Mouse (Mus musculus) lung, postnatal 25 days (tissue): Measurements from ENCODE around the gene Slc1a7.

ENCODE experiments used
- DNase-seq: peaks from one replicate; pipeline ENCODE4 v3.0.0; 2022; ENCODE audit warnings: low spot score

Slc1a7 gene

DNA sequence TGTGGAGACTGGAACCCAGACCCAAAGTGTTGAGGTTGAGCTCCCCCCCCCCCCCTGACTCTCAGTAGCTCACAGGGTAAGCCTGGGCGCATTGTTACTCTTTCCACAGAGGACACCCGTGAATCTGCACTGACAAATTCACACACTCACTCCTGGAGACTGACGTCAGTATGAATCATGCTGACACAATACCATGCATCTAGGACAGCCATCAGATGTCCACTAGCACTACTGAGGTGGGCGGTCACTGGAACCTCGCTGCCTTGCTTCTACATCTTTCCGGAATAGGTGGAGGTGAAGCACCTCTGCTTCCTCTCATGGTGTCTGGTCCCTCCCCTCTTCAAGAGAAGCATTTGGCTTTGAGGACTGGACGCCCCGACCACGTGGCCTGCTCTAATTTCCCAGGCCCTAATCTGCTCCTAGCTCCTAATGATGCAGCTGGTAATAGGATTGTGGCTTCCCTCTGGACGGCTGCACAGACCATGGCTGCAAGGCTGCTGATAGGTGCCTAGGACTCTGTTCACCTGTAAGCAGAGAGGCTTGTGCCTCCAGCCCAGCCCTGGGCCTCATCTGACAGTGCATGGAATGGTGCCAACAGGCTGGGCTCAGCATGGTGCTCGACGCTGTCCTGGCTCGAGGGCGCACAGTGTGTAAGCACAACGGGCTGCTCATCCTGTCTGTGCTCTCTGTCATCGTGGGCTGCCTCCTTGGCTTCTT is at the start of gene Slc1a7:
Gene Slc1a7 (plus strand): TSS at position 367 of the 717 bp plus-strand sequence.
- DNase-seq = no peak

DNA sequence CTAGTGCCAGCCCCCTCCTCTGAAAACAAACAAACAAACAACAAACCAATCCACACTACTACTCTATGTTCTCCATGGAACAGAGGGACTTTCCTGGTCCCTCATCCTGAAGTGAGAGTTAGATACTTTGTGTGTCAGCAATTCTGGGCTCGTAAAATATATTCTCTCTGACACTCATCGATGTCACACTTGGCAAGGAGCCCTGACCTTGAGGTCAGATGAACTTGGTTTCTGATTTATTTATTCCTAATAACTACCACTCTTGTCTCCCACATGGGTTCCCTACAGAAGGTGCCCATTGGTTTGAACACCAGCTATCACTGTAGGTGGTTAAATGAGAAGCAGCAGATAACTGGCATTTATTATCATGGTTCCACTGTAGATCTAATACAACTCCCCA is 47.8 kb upstream of the Slc1a7 start:
- DNase-seq = no peak

DNA sequence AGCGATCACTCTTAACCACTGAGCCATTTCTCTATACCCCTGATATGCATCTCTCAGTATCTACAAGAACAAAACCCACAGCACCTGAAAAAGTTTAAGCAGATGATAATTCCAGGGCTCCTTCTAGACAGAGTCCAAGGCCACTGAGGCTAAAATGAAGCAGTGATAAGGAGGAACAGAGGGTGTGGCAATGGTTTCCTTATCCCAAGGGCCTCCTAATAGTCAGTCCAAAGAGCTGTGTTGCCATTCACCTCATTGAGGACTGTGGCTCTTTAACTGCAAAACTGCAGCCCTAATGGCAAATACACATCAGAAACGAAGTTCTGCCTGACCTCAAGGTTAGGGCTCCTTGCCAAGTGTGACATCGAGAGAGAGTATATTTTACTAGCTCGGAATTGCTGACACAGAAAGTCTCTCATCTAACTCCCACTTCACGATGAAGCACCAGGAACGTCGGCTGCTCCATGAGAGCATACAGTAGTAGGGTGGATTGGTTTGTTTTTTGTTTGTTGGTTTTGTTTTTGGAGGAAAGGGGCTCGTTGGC is 46.9 kb upstream of the Slc1a7 start:
- peak; percentile 8 for DNase-seq

DNA sequence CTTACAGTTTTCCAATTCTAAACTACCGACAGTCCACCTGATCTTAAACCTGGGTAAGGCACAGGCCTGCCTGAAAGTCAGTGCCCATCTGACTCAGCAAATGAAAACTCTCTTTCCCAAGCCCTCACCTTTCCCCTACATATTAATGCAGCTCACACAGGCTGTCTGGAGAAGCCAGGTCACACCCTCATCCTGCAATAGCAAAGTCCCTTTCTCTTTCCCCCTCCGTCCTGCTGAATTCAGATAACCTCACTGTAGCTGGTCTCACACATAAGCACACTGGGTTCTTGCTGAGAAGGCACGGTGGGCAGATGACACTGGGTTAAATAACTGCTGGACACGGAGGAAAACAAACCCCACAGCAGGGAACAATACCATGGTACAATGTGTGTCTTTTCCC is 46.2 kb upstream of the Slc1a7 start:
- peak; percentile 34 for DNase-seq

DNA sequence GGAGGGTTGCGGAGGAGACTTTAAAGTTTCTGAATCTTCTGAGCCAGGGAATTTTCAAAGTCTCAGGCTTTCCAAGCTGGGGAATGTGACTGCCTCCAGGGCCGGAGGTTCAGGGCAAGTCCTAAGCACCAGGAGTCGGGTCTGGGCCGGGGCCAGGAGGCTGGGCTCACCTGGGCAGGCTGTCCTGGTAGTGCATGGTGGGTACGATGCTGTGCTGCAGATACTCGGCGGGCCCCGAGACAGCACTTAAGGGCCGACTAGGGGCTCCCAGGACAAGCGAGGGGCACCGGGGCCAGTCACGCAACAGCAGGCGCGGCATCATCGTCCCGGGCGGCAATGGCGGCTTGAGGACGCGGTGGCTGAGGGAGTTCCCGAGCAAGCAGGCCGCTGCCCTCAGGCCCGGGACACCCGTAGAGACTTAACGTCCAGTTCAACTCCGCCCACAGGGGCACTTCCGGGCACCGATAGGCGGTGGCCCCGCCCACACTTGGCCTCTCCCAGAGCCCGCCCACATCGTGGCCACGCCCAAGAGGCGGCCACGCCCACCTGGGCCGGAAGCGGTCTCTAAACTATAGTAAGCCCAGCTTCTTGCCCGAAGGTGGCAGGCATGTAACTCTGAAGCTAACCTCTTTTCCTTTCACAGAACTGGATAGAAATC is 44.9 kb upstream of the Slc1a7 start, which contains the start of gene Cpt2:
Gene Cpt2 (minus strand): TSS at position 466 of the 658 bp plus-strand sequence.
- peak; percentile 96 for DNase-seq

DNA sequence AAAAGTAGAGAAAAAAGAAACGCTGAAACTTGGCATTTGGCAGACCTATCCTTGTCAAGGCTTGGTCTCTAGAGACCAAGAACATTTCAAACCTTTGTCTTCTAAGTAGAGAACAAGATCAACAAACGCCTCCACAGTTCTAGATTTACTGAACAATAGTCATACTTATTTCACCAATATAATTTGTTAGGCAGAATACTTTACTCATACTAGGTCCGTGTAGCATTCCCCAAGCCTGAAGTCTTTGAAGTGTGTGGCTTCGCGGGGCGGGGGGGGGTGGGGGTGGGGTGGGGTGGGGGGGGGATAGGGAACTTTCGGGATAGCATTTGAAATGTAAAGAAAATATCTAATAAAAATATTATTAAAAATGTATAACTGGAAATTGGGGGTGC is 44.3 kb upstream of the Slc1a7 start:
- no peak for DNase-seq

DNA sequence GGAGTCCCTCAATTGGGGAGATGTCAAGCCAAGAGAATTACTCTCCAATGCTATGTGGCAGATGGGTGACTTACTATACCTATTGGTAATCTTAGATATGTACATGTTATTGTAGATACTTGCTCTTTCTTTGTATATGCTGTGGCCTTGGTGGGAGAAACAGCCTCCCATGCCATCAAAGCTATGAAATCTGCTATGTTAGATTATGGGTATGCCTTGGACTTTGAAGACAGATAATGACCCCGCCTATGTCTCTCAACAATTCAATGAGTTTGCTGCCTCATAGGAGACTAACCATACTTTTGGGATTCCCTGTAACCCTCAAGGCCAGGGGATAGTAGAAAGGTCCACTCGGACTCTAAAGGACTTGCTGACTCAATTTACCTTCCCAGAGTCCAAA is 39.9 kb upstream of the Slc1a7 start:
- no peak for DNase-seq

DNA sequence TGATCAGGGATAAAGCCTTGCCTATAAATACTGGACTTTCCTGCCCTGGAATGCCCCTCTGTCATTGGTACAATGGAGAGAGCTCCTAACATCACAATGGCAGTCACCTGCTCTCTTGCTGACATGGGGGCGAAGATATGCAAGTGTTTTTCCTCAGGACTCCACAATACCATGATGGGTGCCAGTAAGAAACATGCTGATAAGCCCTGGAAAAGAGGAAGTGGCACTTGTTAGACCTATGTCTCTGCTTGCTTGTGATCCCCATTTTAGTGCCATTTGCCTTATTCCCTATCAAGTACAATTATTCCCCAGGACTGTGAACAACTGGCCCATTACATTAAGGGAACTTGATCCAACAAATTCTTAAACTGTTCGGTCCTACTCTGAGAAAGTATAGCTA is 39.4 kb upstream of the Slc1a7 start:
- no peak for DNase-seq

DNA sequence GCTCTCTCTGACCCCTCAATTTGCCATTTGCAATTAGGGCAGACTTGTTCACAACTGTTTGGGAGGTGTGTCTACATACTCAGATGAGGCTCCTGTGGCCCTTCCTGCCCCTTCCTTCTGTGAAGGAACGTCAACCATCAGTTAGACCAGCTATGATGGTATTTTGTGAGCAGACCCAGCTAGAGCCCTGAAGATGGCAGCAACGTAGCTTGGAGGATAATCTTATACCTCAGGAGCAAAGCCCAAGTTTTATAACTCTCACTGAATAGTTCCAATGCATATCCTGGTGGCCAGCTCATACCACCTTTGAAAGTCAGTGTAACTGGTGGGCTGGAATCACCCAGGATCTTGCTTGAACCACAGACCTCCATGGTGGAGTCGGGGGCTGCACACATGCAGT is 36.7 kb upstream of the Slc1a7 start:
- no peak for DNase-seq

DNA sequence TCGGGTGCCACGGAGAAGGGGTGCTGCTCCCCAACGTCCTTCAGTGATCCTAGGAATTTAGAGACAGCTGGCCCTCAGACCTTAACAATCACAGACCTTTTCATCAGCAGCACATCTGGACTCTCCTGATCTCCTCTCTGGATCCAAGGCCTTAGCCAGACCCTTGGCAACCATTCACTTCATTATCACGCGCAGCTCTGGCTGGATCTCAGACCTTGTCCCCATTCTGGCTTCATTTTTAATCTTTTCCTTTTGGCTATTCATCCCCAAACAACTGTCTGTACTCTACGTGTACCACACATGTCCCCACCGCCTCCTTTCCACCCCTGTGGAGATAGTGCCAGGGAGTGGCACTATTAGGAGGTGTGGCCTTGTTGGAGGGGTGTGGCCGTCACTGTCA is 34.9 kb upstream of the Slc1a7 start:
- DNase-seq = no peak

DNA sequence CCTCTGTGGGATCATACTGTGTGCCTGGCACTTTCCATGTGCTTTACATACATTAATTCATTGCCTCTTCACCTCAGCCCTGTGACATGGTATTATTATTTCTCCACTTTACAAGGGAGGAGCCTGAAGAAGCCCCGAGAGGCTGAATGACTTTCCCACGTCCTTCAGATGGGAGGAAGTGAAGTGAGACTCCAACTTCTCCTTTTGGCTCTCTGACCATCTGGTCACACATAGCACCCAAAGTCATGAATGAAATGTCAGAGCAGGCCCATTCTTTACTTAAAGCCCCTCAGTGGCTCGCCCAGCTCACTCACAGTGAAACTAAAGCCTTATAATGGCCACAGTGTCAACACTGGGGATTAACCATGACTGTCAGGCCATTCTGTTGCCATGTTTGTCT is 32.9 kb upstream of the Slc1a7 start:
- no peak for DNase-seq

DNA sequence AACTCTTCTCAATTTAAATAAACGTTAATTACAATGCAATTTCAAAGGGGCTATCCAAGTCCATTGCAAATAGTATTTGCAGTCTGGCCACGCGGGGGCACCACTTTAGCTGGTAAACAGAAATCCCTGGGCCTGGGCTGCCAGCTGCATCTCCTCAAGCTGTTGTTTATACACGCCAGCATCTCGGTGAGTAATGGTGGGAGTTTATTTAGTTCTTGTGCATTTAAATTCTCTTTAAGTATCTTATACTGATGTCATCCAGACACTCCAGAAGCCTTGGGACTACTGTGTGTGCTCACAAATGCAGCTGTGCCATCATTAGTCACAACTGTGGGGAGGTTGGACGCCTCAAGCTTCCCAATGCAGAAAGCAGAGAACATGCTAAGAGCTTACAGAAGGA is 30.8 kb upstream of the Slc1a7 start:
- DNase-seq = peak; percentile 60

DNA sequence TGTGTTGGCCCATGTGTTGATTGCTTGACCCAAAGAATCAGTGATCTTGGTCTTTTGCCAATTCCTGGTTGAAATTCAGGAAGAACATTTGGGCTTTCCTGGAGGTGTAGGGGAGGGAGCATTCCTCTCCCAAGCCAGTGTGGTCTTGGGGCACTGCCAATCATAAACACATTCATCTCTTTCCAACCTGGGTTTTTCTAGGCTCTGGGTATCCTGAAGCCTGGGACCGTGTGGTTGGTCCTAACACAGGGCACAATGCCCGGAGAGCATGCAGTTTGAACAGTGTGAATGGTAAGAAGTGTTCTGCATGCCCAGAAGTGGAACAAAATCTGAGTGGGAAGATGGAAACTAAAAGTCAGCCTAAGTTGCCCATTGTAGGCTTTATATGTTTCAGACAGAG is 30.0 kb upstream of the Slc1a7 start:
- DNase-seq = no peak

DNA sequence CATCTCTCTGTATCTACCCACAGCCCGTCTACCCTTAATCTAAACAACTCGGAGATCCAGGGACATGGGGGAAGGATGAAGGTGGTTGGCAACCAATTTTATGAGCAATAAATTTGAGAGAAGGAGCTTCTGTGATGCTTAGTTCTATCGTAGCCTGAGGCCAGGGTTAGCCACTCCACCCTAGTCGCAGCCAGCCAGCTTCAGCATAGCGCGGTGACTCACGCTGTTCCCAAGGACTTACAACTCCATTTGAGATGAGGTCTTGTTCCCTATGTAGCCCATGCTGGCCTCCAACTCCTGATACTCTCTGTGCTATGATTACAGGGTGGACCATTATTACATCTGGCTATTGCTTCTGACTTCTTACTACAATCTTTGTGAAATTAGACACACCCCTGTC is 25.4 kb upstream of the Slc1a7 start:
- no peak for DNase-seq

DNA sequence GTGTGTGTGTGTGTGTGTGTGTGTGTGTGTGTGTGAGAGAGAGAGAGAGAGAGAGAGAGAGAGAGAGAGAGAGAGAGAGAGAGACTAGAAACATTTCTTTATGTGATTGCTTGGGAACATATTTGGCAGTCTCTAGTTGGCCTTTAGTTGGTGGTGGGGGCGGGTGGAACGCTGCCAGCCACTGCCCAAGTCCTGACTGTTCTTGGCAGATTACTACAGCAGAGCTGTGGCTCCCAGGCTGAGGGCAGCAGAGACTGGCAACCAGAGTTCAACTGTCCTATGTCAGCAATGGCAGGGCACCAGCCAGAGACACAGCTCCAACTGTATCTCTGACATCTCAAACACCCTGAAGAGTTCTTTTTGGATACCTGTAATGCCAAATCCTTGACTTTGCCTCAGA is 24.0 kb upstream of the Slc1a7 start:
- no peak for DNase-seq

DNA sequence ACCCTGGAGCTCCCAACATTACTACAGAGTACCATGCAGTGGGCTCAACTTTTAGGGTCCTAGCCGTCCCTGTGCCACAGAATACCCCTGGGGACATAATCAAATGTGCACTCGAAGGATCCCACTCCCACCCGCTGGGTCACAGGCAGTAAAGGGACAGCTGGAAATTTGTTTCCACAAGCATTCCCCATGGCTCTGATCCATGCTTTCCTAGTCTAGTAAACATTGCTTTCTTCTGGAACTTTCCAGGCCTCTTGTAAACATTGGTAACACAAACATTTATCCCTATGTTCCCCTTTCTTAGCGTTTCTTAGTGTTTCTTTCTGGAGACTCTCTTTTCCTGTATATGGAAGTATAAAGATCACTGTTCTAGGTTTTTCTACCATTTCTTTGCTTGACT is 18.2 kb upstream of the Slc1a7 start:
- DNase-seq = no peak

DNA sequence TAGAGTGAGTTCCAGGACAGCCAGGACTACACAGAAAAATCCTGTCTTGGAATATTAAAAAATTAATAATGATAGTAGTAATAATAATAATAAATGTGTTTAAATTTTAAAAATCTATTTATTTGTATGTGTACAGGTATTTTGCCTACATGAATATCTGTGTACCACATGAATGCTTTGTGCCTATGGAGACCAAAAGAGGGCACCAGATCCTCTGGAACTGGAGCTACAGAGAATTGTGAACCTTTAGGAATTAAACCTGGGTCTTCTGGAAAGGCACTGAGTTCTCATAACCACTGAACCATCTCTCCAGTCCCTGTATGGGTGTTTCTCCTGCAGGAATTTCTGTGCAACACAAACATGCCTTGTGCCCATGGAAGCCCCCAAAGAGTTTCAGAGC is 15.3 kb upstream of the Slc1a7 start:
- no peak for DNase-seq

DNA sequence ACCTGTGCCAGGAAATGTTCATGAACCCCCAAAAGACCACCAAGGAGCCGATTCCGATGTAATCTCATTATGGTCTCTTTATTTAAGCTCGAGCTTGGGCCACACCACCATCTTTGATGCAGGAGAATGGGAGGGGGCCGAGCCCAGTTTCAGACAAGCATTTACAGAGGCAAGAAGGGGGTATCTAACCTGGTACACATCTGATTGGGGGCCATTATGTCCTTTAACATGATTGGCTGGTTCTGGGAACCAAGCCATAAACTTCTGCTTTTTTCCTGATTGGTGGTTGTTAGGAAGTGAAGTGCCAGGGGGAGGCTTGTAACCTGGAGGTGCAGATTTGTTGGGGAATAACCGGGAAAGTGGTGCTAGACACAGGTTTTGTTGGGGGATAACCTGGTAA is 12.4 kb upstream of the Slc1a7 start:
- DNase-seq = no peak

DNA sequence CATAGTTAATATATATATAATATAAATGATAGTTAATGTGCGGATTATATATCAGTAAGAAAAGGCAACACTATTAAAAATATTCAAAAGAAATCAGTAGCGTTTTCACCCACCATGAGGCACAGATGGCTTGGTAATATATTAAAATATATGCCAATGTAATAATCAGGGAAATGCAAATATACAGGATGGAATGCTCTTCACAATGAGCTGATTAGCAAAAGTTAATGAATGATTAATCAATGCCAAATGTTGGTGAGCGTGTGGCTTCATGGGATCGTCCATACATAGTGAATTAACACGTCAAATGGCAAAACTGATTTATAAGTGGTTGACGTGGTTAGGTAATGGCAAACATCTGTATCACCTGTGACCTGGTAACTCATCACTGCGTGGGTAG is 9.6 kb upstream of the Slc1a7 start:
- DNase-seq = no peak

DNA sequence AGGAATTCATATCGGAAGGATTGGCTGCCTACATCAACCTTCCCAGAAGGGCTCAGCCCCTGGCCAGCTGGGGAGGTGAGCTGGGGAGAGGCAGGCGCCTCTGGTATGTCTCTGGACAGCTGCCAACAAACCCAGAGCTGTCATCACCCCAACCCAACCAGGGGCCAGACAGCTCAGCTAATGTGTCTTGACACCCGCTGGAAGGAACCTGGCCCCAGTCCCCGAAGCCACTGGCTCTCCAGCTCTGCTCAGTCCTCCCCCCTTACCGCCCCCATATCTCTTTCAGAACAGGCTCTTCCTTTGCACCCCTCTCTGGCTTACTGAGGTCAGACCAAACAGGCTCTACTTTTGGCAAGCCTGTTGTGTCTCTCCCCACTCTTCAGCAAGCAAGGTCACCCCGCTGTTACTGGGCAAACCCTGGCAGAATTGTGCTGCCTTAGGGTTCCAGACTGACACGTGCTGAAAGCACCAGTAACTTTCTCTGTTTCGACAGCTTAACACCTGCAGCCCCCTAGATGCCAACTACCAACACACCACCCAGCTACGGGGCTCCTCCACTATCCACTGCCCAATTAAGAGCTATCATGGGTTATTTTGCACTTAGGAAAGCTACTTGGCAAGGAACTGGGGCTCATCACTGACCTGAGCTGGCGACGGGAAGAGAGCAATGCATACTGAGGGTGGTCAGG is 5.9 kb upstream of the Slc1a7 start:
- peak; percentile 56 for DNase-seq

DNA sequence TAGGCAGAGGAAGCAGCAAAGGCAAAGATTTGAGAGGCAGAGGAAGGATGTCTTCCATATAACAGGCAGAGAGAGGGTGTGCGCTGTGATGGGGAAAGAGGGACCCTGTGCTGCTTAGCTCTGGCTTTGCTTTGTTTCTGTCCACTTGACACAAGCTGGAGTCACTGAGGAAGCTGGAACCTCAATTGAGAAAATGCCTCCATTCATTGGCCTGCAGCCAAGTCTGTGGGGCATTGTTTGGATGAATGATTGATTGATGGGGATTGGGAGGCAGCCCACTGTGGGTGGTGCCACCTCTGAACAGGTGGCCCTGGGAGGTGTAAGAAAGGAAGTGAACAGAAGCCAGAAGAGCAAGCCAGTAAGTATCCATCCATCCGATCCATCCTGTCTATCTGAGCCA is 5.3 kb upstream of the Slc1a7 start:
- no peak for DNase-seq

DNA sequence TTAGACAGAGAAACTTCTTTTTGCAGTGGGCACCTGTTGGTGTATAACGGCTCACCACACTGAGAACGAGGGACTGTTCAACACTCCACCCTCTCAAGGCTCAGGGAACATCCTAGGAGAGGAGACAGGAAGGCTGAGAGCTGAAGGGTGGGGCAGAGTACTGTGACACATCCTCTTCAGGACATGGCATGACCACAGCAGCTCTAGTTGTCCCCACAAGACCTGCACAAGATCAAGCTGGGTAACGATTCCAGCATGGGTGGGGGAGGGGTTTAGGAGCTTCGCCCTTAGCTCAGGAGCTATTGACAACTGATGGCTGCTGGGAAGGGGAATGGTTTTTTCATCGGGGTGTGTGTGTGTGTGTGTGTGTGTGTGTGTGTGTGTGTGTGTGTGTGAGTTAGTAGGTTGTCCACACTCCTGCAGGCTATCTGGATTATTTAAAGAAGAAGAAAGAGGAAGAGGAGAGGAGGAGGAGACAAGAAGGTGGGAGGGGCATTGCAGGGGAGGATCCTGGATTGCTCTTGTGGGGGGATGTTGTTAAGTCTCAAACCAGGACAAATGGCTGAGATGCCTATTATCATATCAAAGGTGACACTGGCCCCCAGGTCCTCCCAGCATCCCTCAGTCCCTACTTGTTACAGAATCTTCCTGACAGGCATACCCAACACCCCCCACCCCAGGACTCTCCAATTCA is 1.6 kb upstream of the Slc1a7 start:
- DNase-seq = no peak

DNA sequence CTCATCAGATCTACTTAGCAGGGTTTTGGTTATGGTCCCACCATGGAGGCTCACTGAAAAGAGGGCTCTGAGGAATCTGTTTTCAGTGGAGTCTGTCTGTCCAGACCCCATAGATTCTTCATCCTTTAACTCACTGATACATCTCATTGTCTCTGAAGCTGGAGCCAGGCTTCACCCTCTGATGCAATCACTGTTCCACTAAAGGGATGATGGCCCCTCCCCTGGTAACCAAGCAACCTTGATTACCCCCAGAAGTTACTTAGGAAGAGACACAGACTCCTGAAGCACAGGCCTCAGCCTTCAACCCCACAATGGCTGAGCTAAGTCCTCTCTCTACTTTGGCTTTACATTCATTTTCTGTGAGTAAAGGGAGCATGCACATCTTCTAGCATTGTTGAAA is 1.6 kb downstream of the Slc1a7 start:
- no peak for DNase-seq
